Mouse (Mus musculus): Measurements from ENCODE around the gene Zfp846.

The Zfp846 gene

GRCm38 (mm10) chr9:20636790-20637189 is 55.7 kb downstream of the Zfp846 start:
- DNase-seq (ENCODE audit: low read depth, low spot score), result no peak

DNA sequence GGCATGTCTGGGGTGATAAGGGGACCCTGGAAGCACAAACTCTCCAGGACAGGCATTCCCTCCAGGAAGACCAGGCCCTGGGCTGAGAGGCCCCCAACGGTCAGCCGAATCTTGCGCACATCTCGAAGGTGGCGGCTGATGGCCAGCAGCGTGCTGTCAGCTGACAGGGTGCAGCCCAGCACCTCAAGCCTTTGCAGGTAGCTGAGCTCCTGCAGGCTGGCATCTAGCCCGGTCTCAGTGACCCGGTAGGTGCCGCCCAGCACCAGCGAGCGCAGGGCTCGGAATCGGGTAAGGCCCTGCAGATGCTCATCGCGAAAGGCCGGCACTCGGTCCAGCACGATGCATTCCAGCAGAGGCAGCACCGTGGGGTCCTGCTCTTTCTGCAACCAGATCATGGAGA is 57.5 kb downstream of the Zfp846 start:
- no peak for DNase-seq (ENCODE audit: low read depth, low spot score)

DNA sequence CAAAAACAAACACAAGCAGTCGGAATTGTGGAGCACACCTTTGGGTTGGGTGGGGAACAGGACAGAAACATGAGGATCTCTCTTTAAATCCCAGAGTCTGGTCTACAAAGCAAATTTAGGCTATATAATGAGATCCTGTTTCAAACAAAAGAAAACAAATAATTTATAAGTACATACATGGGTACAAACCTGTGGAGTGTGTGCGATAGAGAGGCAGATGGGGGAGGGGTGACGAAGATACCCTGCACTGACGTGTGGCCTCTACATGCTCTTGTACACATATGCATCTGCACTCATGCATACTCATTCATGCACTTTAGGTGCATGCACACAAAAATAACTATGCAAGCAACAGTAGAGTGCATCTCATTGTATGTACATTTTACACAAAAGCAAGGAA is 58.4 kb downstream of the Zfp846 start:
- DNase-seq (ENCODE audit: low read depth, low spot score), result no peak

DNA sequence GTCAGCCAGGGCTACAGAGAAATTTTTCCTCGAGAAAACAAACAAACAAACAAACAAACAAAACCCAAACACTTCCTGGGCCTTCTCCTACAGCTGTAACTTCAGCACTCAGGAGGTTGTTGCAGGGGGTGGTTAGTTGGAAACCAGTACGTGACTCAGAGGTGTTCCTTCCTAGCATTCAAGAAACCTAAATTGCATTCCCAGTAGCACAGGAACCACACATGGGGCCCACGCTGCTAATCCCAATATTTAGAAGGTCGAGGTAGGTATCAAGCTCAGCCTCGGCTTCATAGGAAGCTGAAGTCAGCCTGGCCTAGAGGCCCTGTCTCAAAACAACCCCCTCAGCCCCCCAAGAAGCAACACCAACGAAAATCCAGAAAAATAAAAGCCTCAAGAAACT is 60.4 kb downstream of the Zfp846 start:
- no peak for DNase-seq (ENCODE audit: low read depth, low spot score)

- no peak for DNase-seq (ENCODE audit: low read depth, low spot score)
These were observed 61.2 kb downstream of the Zfp846 start, which contains the start of gene Ubl5 for GRCm38 (mm10) chr9:20642101-20642895. Gene Ubl5 (plus strand): TSS chr9:20642878.

DNA sequence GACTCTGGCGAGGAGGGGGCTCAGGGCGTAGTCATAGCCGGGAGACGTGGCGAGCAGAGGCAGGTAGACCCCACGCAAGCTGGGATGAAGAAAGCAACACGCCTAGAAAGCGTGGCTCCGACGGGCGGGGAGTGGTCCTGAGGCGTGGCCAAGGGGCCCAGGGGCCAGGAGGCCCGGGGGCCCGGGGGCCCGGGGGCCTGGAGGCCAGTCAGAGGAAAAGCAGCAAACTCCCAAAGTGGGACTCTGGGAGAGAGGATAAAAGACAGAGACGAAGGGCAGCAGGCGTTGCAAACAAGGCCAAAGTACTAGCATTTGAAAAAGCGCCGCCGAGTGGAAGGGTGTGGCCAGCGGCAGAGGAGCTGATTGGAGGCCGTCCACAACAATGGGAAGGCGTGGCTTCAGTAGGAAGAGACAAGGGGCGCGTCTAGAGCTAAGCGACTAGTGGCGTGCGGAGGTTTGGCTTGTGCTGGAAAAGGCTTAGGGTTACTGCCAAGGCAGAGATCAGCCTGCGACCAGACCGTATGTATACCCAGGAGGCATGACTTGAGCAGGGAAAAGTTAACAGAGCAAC is 61.9 kb downstream of the Zfp846 start:
- peak; percentile 49 for DNase-seq (ENCODE audit: low read depth, low spot score)

GRCm38 (mm10) chr9:20643781-20644180 is 62.7 kb downstream of the Zfp846 start:
- no peak for DNase-seq (ENCODE audit: low read depth, low spot score)

GRCm38 (mm10) chr9:20644360-20645081 is 63.4 kb downstream of the Zfp846 start, which contains the start of gene Fbxl12:
Gene Fbxl12 (minus strand): TSS chr9:20644767.
- DNase-seq (ENCODE audit: low read depth, low spot score), result peak; percentile 56

DNA sequence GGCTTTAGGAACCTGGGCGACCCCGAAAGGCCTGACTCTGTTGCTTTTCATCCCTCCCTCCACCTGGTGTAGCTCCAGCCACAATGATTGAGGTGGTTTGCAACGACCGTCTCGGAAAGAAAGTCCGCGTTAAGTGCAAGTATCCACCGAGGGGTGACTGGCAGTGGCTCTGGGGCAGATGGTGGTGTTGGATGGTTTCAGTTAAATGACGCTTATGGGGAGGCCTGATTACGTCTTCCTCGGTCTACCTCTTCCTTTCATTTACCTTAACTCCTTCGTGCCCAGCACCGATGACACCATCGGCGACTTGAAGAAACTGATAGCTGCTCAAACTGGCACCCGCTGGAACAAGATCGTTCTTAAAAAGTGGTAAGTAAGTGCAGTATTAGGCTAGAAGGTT is 64.0 kb downstream of the Zfp846 start:
- DNase-seq (ENCODE audit: low read depth, low spot score), result no peak

DNA sequence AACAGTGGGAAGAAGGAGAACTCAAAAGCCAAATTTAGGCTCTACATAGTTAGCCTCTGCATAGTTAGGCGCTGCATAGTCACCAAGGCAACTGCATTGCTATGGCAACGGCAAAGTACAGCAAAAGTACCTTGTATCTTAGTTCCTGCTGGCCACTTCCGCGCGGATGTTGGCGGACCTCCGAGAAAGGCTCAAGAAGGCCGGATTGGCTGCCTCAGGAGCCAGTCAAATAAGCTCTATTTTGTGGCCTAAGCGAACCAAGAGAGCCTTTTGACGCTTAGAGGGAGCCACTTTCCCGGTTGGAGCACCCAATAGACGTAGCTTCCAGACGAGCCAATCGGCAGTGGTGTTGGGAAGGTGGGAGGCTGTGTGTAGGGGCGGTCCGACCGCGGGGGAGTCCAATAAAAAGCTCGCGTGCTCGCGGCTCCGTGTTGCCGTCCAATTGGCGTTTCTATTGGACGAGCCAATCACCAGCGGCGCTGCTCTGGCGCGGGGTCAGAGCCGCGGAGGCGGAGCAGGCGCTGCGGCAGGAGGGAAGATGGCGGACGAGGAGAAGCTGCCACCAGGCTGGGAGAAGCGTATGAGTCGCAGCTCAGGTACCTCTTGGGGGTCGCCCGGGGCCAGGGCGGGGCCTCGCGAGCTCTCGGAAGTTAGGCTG is 70.6 kb downstream of the Zfp846 start, which contains the start of gene Pin1:
Gene Pin1, plus strand, starts transcription at position 494 of the 658 bp plus-strand sequence.
- peak; percentile 95 for DNase-seq (ENCODE audit: low read depth, low spot score)

GRCm38 (mm10) chr9:20652260-20652658 is 71.2 kb downstream of the Zfp846 start:
- no peak for DNase-seq (ENCODE audit: low read depth, low spot score)

GRCm38 (mm10) chr9:20653859-20654258 is 72.8 kb downstream of the Zfp846 start:
- DNase-seq (ENCODE audit: low read depth, low spot score), result no peak
